Mouse (Mus musculus): ENCODE results near the gene Gp5. TPM values are rescaled to one million over a fixed set of nuclear protein-coding genes. Genes with fewer than 3 reads are reported as not detected.
"Not testable (repeated sequence)": the region's sequence is repeated elsewhere in the genome, so short reads cannot be mapped to it uniquely, and the experiment has no call there.

Gene Gp5
- 0.18 and 0.57 TPM in 2 replicates for polyA plus RNA-seq (2015; fragmentation: Nextera tagmentation; extraction: Ambion mirVana)

GRCm38 (mm10) chr16:30310647-30311046 lies at the start of gene Gp5:
TSS of gene Gp5 (minus strand) at chr16:30310779.
- H3K4me2 ChIP-seq (replicated peaks) = peak within 1 kb of the TSS; percentile 87
- H3K36me3 ChIP-seq = peaks cover 7% of the 10 kb centered on the region; the same call in 1 of the 2 replicates
- H3K9me3 ChIP-seq = no peaks in the 10 kb centered on the region
- H3K9ac ChIP-seq (replicated peaks) = peak within 1 kb of the TSS; percentile 63
- peaks cover 63% of the 10 kb centered on the region for H3K27me3 ChIP-seq
- H3K27ac ChIP-seq = no peak within 1 kb of the TSS
- no peak for ATAC-seq
- peaks cover 20% of the 10 kb centered on the region for H3K4me1 ChIP-seq (replicated peaks)
- peak within 1 kb of the TSS; percentile 54 for H3K4me3 ChIP-seq (replicated peaks)

DNA sequence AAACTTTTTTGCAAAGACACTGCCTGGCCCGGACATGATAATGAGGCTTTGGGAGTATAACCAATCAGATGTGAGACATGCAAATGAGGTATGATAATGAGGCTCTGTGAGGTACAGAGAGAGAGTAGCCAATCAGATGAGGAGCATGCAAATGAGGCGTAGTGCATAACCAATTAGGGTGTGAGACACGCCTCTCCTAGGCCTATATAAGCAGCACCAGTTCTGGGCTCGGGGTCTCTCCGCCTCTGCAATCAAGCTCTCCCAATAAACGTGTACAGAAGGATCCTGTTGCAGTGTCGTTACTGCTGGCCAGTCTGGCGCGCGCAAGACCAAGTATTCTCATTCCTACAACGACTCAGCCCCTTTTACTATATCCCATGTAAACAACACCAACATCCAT lies 42.9 kb upstream of the Gp5 start:
- not testable (repeated sequence) for H3K4me1 ChIP-seq (replicated peaks); H3K4me2 ChIP-seq (replicated peaks); H3K27me3 ChIP-seq; H3K9me3 ChIP-seq; H3K27ac ChIP-seq; H3K9ac ChIP-seq (replicated peaks); H3K4me3 ChIP-seq (replicated peaks); ATAC-seq
- H3K36me3 ChIP-seq = peaks cover 28% of the 10 kb centered on the region
- 97% methylated on average over 11 of the region's 11 CpGs for WGBS

DNA sequence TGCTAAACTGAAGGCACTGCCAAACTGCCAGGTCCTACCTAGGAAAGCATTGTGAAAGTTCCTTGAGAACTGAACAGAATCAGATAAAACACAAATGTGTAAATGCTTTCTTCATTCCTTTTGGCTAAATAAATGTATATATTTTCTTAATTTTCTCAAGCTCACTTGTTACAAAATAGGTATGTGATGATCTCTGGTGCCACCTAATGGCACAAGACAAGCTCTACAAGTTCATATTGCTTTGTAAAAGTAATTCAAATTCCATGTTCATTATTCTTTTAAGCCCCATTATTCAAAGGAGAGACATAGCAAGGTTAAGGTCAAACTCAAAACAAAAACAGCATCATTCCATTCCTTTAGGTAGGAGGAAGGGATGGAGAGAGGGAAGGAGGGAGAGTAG lies 3.7 kb upstream of the Gp5 start:
- Histone ChIP-seq H3K4me1 (replicated peaks) (peaks cover 9% of the 10 kb centered on the region), H3K4me2 (replicated peaks) (no peak overlapping the region), H3K9me3 (no peaks in the 10 kb centered on the region), H3K27me3 (peaks cover 30% of the 10 kb centered on the region), H3K36me3 (peaks cover 8% of the 10 kb centered on the region; the same call in 1 of the 2 replicates), H3K27ac (no peak overlapping the region), H3K4me3 (replicated peaks) (no peak overlapping the region), H3K9ac (replicated peaks) (no peak overlapping the region)
- ATAC-seq = no peak

DNA sequence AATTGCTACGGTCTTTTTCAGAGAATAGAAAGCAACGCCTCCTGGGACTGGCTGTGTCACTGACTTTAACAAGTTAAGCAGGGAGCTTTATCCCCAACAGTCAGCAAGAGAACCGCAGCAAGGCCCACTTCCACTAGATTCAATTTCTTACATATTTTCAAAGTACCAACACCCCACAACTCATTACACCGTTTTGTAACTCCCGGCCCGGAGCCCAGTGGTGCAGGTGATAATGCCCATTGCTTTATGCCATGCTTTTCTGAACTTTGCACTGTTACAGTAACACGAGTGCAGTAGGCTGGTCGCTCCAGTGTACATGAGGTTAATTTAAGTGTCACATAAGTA lies 436 bp downstream of the Gp5 start:
- Histone ChIP-seq H3K27me3 (peaks cover 63% of the 10 kb centered on the region), H3K4me3 (replicated peaks) (no peak overlapping the region), H3K27ac (no peak overlapping the region), H3K36me3 (0 out of 2 replicates have a peak, but pooled peaks cover 4% of the 10 kb centered on the region), H3K9ac (replicated peaks) (no peak overlapping the region), H3K4me2 (replicated peaks) (no peak overlapping the region), H3K9me3 (no peaks in the 10 kb centered on the region), H3K4me1 (replicated peaks) (peaks cover 20% of the 10 kb centered on the region)
- ATAC-seq = no peak
- 56% methylated on average over 8 of the region's 8 CpGs for WGBS

DNA sequence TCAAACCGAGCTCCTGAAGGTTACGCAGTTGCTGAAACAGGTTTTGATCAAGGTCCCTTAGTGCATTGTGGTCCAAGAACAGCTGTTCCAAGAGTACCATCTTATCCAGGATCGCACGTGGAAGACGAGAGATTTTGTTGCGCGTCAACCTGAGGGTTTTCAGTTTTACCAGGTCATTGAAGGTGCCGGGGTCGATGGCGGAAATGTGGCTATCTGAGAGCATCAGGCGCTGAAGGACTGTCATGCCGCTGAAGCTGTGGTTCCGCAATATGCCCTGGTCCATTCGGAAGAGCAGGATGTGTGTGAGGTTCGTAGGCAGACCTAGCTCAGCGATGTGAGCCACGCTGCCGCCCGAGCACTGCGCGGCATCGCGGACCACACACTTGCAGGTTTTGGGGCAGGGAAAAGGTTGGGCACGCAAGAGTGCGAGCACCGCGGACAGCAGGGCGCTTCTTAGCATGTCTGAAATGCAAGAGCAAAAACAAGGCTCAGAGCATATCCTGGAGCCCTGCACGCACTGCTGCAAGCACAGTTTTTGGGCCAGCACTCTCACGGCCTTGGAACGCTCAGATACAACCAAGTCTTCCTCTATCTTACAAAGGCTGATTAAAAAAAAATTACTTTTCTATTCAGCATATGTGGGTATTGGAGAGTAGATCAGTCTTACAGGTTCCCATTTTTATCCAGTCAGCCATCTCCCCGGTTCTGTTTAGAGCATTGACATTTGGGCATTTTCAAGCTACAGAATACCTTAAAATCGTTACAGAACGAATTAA lies 996 bp downstream of the Gp5 start:
- no peak for ATAC-seq
- H3K4me2 ChIP-seq (replicated peaks) = peak overlapping the region; percentile 87
- H3K36me3 ChIP-seq = no peaks in the 10 kb centered on the region
- H3K9ac ChIP-seq (replicated peaks) = peak overlapping the region; percentile 63
- no peak overlapping the region for H3K27ac ChIP-seq
- peaks cover 20% of the 10 kb centered on the region for H3K4me1 ChIP-seq (replicated peaks)
- H3K27me3 ChIP-seq = peaks cover 66% of the 10 kb centered on the region
- H3K9me3 ChIP-seq = no peaks in the 10 kb centered on the region
- 4% methylated on average over 34 of the region's 34 CpGs for WGBS
- peak overlapping the region; percentile 54 for H3K4me3 ChIP-seq (replicated peaks)

DNA sequence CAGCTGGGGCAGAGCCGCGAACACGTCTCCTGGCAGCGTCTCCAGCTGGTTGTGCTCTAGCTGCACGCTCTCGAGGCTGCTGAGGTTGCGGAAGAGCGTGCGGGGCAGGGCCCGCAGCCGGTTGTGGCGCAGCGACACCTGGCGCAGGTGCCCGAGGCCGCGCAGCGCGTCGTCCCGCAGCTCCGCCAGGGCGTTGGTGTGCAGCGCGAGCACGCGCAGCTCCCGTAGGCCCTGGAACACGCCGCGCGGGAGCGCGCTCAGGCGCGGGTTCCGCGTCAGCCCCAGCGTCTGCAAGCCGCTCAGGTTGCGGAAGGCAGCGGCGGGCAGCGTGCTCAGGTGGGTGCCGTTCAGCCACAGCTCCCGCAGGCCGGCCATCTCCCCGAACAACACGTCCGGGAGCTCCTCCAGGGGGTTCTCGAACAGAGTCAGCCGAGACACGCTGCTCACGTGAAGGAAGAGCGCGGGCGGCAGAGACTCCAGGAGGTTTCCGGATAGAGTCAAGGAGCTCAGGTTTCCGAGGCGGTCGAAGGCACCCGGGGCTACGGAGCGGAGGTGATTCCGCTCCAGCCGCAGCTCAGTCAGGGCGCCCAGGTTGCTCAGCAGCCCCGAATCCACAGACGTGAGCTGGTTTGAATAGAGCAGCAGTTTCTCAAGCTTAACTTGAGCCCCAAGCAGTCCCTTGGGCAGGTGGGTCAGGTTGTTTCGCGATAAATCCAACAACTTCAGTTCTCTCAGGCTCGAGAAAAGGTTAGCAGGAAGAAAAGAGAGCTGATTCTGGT lies 1.8 kb downstream of the Gp5 start:
- peak overlapping the region; percentile 87 for H3K4me2 ChIP-seq (replicated peaks)
- peak overlapping the region; percentile 54 for H3K4me3 ChIP-seq (replicated peaks)
- ATAC-seq = peak; percentile 80
- peaks cover 20% of the 10 kb centered on the region for H3K4me1 ChIP-seq (replicated peaks)
- H3K27me3 ChIP-seq = peaks cover 74% of the 10 kb centered on the region
- no peak overlapping the region for H3K27ac ChIP-seq
- H3K9me3 ChIP-seq = no peaks in the 10 kb centered on the region
- no peaks in the 10 kb centered on the region for H3K36me3 ChIP-seq
- WGBS = under 1% methylated on average over 72 of the region's 72 CpGs
- peak overlapping the region; percentile 63 for H3K9ac ChIP-seq (replicated peaks)

- ATAC-seq = no peak; the same call in 1 of the 2 replicates
- 12% methylated on average over 29 of the region's 29 CpGs for WGBS
- Histone ChIP-seq H3K4me2 (replicated peaks) (peak overlapping the region; percentile 87), H3K36me3 (no peaks in the 10 kb centered on the region), H3K9me3 (no peaks in the 10 kb centered on the region), H3K27me3 (peaks cover 80% of the 10 kb centered on the region), H3K27ac (no peak overlapping the region), H3K9ac (replicated peaks) (peak overlapping the region; percentile 63), H3K4me1 (replicated peaks) (peaks cover 20% of the 10 kb centered on the region), H3K4me3 (replicated peaks) (peak overlapping the region; percentile 54)
Observed at GRCm38 (mm10) chr16:30307961-30308615, 2.5 kb downstream of the Gp5 start.

- peaks cover 20% of the 10 kb centered on the region for H3K4me1 ChIP-seq (replicated peaks)
- H3K9me3 ChIP-seq = no peaks in the 10 kb centered on the region
- no peak for ATAC-seq
- H3K4me3 ChIP-seq (replicated peaks) = no peak overlapping the region
- H3K27me3 ChIP-seq = peaks cover 80% of the 10 kb centered on the region
- no peak overlapping the region for H3K27ac ChIP-seq
- H3K36me3 ChIP-seq = no peaks in the 10 kb centered on the region
- WGBS = 61% methylated on average over 12 of the region's 12 CpGs
- no peak overlapping the region for H3K9ac ChIP-seq (replicated peaks)
- no peak overlapping the region for H3K4me2 ChIP-seq (replicated peaks)
Observed at GRCm38 (mm10) chr16:30307306-30307705, 3.3 kb downstream of the Gp5 start.

DNA sequence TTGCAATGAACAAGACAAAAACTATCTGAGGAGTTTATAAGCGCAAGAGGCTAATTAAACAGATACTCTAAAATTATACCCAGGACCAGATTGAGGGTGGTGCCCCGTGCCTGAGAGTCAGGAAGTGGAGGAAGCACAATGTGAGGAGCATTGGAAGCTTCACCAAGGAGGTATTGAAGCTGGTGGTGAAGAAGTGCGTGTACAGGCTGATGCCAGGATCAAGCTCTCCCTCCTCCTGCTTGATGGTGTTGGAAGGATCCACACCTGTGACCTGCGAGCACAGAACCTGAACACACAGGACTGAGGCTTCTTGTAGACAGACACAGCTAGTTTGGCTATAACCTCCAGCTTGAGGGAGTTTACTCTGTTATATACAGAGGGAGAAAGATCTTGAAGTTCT lies 4.5 kb downstream of the Gp5 start:
- Histone ChIP-seq H3K36me3 (no peaks in the 10 kb centered on the region), H3K4me3 (replicated peaks) (no peak overlapping the region), H3K9me3 (no peaks in the 10 kb centered on the region), H3K4me1 (replicated peaks) (peaks cover 20% of the 10 kb centered on the region), H3K4me2 (replicated peaks) (no peak overlapping the region), H3K9ac (replicated peaks) (no peak overlapping the region), H3K27me3 (peaks cover 74% of the 10 kb centered on the region), H3K27ac (no peak overlapping the region)
- WGBS = 91% methylated on average over 4 of the region's 4 CpGs
- ATAC-seq = no peak

GRCm38 (mm10) chr16:30304236-30304635 lies 6.3 kb downstream of the Gp5 start:
- no peak for ATAC-seq
- H3K4me1 ChIP-seq (replicated peaks) = peaks cover 11% of the 10 kb centered on the region
- no peak overlapping the region for H3K4me3 ChIP-seq (replicated peaks)
- no peaks in the 10 kb centered on the region for H3K9me3 ChIP-seq
- no peaks in the 10 kb centered on the region for H3K36me3 ChIP-seq
- H3K27ac ChIP-seq = no peak overlapping the region
- 85% methylated on average over 5 of the region's 5 CpGs for WGBS
- no peak overlapping the region for H3K9ac ChIP-seq (replicated peaks)
- peaks cover 55% of the 10 kb centered on the region for H3K27me3 ChIP-seq
- H3K4me2 ChIP-seq (replicated peaks) = no peak overlapping the region

- WGBS = 69% methylated on average over 2 of the region's 2 CpGs
- H3K4me1 ChIP-seq (replicated peaks) = peaks cover 3% of the 10 kb centered on the region
- no peak overlapping the region for H3K9ac ChIP-seq (replicated peaks)
- peaks cover 47% of the 10 kb centered on the region for H3K27me3 ChIP-seq
- no peaks in the 10 kb centered on the region for H3K9me3 ChIP-seq
- no peak overlapping the region for H3K4me2 ChIP-seq (replicated peaks)
- no peaks in the 10 kb centered on the region for H3K36me3 ChIP-seq
- H3K4me3 ChIP-seq (replicated peaks) = no peak overlapping the region
- ATAC-seq = no peak
- H3K27ac ChIP-seq = no peak overlapping the region
Observed at GRCm38 (mm10) chr16:30303411-30303810, 7.2 kb downstream of the Gp5 start.

DNA sequence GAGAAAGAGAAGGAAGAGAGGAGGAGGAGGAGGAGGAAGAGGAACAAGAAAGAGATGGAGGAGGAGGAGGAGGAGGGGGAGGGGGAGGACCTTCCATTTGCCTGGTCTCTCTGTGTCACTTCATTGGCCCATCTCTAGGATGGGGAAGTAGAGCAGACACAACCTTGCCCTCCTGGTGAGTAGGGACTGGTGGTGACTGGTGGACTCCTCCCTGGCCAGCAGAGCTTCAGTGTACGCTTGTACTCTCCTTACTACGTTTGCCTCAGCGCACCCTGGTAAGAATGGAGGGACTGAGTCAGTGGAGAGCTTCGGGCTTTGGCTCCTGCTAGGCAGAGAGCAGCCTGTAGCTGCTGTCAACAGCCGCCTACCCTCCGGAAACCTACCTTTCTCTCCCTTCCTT lies 7.9 kb downstream of the Gp5 start:
- Histone ChIP-seq H3K4me3 (replicated peaks) (no peak overlapping the region), H3K4me2 (replicated peaks) (no peak overlapping the region), H3K9me3 (no peaks in the 10 kb centered on the region), H3K36me3 (no peaks in the 10 kb centered on the region), H3K27ac (no peak overlapping the region), H3K27me3 (peaks cover 40% of the 10 kb centered on the region), H3K9ac (replicated peaks) (no peak overlapping the region), H3K4me1 (replicated peaks) (no peaks in the 10 kb centered on the region)
- no peak for ATAC-seq
- 92% methylated on average over 6 of the region's 6 CpGs for WGBS

All from midbrain, embryonic 13.5 days (tissue).